Mouse (Mus musculus) layer of hippocampus, postnatal 14 days (tissue): ENCODE measurements around the gene Ankrd6. TPM values are rescaled to one million over a fixed set of nuclear protein-coding genes. Genes with fewer than 3 reads are reported as not detected.

ENCODE experiments used
- DNase-seq, 2 experiments: peaks; one replicate each; pipeline ENCODE4 v3.0.0; 2021 to 2022; ENCODE audit warnings: low spot score in 2 of 2, mixed read lengths in 1 of 2
- total RNA-seq, 2 experiments: library from RNA; stranded (reverse); gene quantifications; 2 replicates each; pipeline ENCODE4 v1.2.3; 2021

Gene Ankrd6
- total RNA-seq, 2 experiments from 2014 or later: 27.1 to 30.2 TPM

GRCm38 (mm10) chr4:32951035-32951940, 647 bp upstream of the Ankrd6 start:
- no peak for DNase-seq

- no peak for DNase-seq
These were observed 1.9 kb downstream of the Ankrd6 start for GRCm38 (mm10) chr4:32948696-32949095.

- DNase-seq: no peak
These were observed 3.0 kb downstream of the Ankrd6 start for GRCm38 (mm10) chr4:32947631-32948030.

GRCm38 (mm10) chr4:32940984-32941383, 9.7 kb downstream of the Ankrd6 start:
- no peak for DNase-seq

- DNase-seq: no peak
These were observed 10.7 kb downstream of the Ankrd6 start for GRCm38 (mm10) chr4:32939964-32940363.

- peak in 1 of 2 experiments; percentile 41 for DNase-seq
These were observed 11.1 kb downstream of the Ankrd6 start for GRCm38 (mm10) chr4:32939521-32939920.

GRCm38 (mm10) chr4:32936762-32937341, 13.8 kb downstream of the Ankrd6 start:
- no peak for DNase-seq

GRCm38 (mm10) chr4:32932056-32932455, 18.6 kb downstream of the Ankrd6 start:
- DNase-seq: no peak

GRCm38 (mm10) chr4:32929750-32930149, 20.9 kb downstream of the Ankrd6 start:
- no peak for DNase-seq

GRCm38 (mm10) chr4:32928692-32929448, 21.8 kb downstream of the Ankrd6 start:
- DNase-seq: no peak

GRCm38 (mm10) chr4:32923891-32924294, 26.7 kb downstream of the Ankrd6 start:
- no peak for DNase-seq

GRCm38 (mm10) chr4:32923436-32923835, 27.2 kb downstream of the Ankrd6 start:
- DNase-seq: peak in 1 of 2 experiments; percentile 57

GRCm38 (mm10) chr4:32922871-32923270, 27.8 kb downstream of the Ankrd6 start:
- DNase-seq: no peak

- DNase-seq: no peak
These were observed 29.8 kb downstream of the Ankrd6 start for GRCm38 (mm10) chr4:32920863-32921262.

GRCm38 (mm10) chr4:32918571-32918970, 32.1 kb downstream of the Ankrd6 start:
- DNase-seq: no peak

GRCm38 (mm10) chr4:32916689-32917385, 33.8 kb downstream of the Ankrd6 start:
- no peak for DNase-seq

- DNase-seq: no peak
These were observed 34.7 kb downstream of the Ankrd6 start for GRCm38 (mm10) chr4:32915928-32916327.

GRCm38 (mm10) chr4:32909996-32910395, 40.6 kb downstream of the Ankrd6 start:
- DNase-seq: no peak

- DNase-seq: no peak
These were observed 41.2 kb downstream of the Ankrd6 start for GRCm38 (mm10) chr4:32909241-32909979.

GRCm38 (mm10) chr4:32907631-32908030, 43.0 kb downstream of the Ankrd6 start:
- DNase-seq: no peak
